Mouse (Mus musculus) gastrocnemius, postnatal 4 days (tissue): ENCODE results near the gene Unc5c. TPM values are rescaled to one million over a fixed set of nuclear protein-coding genes. Genes with fewer than 3 reads are reported as not detected.
A peak's percentile ranks its signal among the peaks of the same experiment; 100 is the strongest.

Experiments used
- DNase-seq, 2 experiments: peaks; one replicate each; pipeline ENCODE4 v3.0.0; 2021 to 2022; ENCODE audit warnings: low spot score in 2 of 2, mixed read lengths in 2 of 2
- total RNA-seq, 2 experiments: library from RNA; stranded (reverse); gene quantifications; 2 replicates each; pipeline ENCODE4 v1.2.3; 2021

The Unc5c gene
- total RNA-seq, 2 experiments from 2014 or later, result 0.57 to 0.59 TPM

DNA sequence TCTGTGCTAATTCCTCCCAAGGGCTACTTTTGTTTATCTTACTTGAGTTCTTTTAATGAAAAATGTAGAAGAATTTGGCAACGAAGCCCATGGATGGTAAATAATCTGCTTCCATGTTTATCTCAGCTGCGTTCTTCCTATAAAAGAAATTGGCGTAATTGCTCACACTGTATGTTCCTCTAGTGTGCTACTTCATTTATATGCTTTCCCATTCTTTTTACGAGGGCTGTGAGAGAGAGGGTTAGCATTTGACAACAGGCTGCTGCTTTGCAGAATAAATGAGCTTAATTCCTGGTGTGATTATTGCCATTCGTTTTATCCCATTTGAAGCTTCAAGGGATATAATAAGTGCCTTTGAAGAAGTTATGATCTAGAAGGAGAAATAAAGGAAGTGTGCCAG lies 339.1 kb downstream of the Unc5c start:
- no peak for DNase-seq

DNA sequence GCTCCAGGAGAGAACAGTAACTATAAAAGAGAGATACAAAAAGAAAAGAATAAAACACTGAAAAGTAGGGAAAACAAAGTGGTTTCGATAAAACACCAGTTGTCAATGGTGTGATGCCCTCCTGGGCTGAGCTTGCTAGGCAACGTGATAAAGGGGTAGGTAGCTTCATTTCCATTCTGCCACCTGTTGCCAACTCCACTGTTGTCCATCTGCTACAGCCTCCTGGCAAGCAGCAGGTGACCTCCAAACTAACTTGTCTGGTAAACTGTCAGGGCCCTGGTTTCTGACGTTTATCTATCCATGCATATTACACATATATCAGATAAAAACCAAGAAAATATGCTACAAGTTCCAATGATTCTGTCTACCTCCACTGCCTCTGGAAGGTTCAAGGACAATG lies 344.6 kb downstream of the Unc5c start:
- no peak for DNase-seq

GRCm38 (mm10) chr3:141810944-141811343 lies 345.9 kb downstream of the Unc5c start:
- no peak for DNase-seq

GRCm38 (mm10) chr3:141811348-141811747 lies 346.3 kb downstream of the Unc5c start:
- DNase-seq, result peak in 1 of 2 experiments; percentile 52

DNA sequence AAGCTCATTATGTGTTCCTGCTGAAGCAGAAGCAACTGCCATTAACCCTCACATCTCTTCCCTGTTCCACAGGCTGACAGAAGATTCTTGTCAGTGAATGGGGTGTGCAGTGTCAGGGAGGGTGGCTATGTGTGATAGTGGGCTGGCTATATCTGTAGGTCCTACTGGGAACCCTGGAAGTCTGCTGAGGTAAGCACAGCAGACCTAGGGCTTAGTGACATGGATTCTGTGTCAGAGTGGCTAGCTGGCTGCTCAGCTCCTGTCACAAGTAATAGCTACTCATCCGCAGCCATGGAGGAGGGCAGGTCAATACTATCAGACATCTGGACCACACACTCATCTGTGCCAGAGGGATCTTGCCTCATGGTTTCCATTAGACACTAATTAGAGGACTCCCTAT lies 349.8 kb downstream of the Unc5c start:
- DNase-seq, result no peak

GRCm38 (mm10) chr3:141818615-141819312 lies 353.7 kb downstream of the Unc5c start:
- DNase-seq, result no peak

DNA sequence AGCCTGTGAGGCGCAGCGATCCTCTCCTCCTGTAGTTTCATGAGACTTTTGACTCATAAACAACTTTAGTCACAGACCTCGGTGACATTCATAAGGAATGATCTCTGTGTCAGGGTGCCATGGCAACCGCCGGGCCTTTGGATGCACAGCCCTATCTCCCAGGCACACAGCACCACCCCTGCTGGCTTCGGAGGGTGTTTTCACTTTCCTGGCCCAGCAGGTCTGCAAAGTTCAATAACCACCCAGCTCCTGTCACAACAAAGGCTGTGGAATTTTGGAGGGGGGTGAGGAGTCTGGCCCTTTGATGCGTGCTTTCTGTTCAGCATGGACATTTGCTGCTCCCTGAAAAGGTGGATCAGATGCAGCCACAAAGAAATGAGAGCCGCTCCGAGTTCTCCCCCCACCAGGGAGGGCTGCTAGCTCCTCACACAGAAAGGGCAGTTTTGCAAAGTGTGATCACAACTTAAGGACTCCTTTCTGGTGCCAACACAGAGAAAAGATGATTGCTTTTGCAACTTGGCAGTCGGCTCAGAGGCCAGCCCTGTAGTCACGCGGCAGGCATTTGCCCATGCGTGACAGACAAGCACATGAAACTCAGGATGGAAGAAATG lies 354.4 kb downstream of the Unc5c start:
- no peak for DNase-seq

DNA sequence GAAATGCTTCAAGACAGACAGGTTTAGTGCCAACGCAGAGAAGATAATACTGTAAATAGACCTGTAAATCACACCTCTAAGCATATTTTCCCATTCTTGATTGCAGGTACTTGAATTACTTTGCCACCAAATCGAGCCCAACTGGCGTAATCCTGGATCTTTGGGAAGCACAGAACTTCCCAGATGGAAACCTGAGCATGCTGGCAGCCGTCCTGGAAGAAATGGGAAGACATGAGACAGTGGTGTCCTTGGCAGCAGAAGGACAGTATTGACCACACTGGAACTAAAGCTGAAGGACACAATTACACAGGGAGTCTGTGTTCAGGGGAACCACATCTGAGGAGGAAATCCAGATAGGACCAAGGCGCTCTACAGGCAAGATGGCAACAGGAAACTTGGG lies 363.3 kb downstream of the Unc5c start:
- no peak for DNase-seq

DNA sequence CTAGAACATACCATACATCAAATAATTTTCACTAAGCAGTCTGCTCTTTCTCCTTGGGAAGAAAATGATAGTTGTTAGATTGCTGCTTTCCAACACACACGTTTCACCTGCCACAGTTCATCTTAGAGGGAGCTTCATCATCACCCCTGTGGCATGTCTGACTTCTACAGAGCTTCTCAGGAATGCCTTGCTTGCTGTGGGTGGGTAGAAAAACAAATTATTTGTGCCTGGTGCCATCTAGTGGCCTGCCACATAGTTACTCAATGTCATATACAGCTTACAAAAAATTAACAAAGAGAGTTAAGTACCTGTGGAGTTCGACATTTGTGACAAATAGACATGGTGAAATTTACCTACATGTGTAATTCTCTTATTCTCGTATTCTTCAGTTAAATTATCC lies 366.1 kb downstream of the Unc5c start:
- DNase-seq, result peak in 1 of 2 experiments; percentile 38

- no peak for DNase-seq
Measured at GRCm38 (mm10) chr3:141838864-141839263, 373.8 kb downstream of the Unc5c start.

- no peak for DNase-seq
Measured at GRCm38 (mm10) chr3:141849206-141849605, 384.2 kb downstream of the Unc5c start.

GRCm38 (mm10) chr3:141850141-141850540 lies 385.1 kb downstream of the Unc5c start:
- DNase-seq, result no peak

GRCm38 (mm10) chr3:141854339-141854738 lies 389.3 kb downstream of the Unc5c start:
- DNase-seq, result no peak

- DNase-seq, result no peak
Measured at GRCm38 (mm10) chr3:141857123-141857522, 392.1 kb downstream of the Unc5c start.

GRCm38 (mm10) chr3:141862816-141863461 lies 397.9 kb downstream of the Unc5c start:
- DNase-seq, result peak; percentile 18 to 30

- DNase-seq, result no peak
Measured at GRCm38 (mm10) chr3:141871805-141872204, 406.8 kb downstream of the Unc5c start.

GRCm38 (mm10) chr3:141872337-141873042 lies 407.5 kb downstream of the Unc5c start:
- no peak for DNase-seq

DNA sequence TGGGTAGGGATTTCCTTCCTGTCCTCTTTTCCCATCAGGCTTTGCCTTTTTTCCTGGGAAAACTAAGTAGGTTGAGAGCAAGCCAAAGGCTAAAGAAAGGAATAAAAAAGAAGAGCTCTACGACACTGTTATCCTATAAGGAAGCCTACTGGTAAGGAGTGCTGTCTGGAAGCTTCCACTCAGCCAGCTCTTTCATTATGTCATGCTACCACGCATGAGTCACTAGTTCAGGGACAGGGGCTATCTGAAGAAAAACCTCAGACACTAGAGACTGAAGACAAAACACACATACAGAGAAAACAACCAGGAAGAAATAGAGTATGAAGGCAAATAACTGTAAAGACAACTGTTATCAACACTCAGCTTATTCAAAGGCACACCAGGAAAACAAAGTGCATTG lies 417.5 kb downstream of the Unc5c start:
- no peak for DNase-seq

DNA sequence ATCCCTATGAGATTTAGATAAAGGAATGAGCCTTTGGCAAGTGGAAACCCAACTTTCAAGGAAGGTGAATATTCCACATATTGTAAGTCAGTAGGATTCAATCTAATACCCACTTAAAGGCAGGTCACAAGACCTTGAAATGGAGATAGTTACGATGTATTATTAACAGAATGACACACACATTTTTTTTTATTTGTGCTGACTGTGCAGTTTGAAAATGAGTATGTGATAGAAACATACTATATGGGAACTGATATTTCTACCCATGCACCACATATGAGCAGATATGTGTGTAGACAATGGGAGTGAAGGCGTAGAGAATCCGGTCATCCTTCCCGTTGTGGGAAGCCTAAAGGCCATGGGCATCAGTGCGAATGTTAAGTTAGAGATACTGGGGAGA lies 419.2 kb downstream of the Unc5c start:
- no peak for DNase-seq
